Mouse (Mus musculus) heart, embryonic 16.5 days (tissue): Measurements from ENCODE around the gene Gm3248. TPM values are rescaled to one million over a fixed set of nuclear protein-coding genes. Genes with fewer than 3 reads are reported as not detected.

Experiments
- polyA plus RNA-seq: library from polyadenylated mRNA; unstranded; fragments of >200 nt; fragmentation: Nextera tagmentation; extraction: Ambion mirVana; gene quantifications from 2 replicates; pipeline ENCODE4 v1.2.1, GENCODE M21; 2015

Gene Gm3248
- polyA plus RNA-seq, 1 experiment from 2014 or later: 0.21 TPM

Other genes starting within 250 kb of the Gm3248 start
- gene Gm3373, start 220.2 kb downstream of the Gm3248 start, polyA plus RNA-seq: 0.07 TPM in 1 of 2 replicates, not detected in the other
- 0.27 and 0.64 TPM in 2 replicates for gene Gm3383, start 153.8 kb downstream of the Gm3248 start, polyA plus RNA-seq
- gene Gm3424, start 131.4 kb downstream of the Gm3248 start, polyA plus RNA-seq: not detected in 2 replicates
- 0.09 and 0.10 TPM in 2 replicates for gene Gm8237, start 81.4 kb downstream of the Gm3248 start, polyA plus RNA-seq
- not detected in 2 replicates for gene Gm3453, start 17.4 kb upstream of the Gm3248 start, polyA plus RNA-seq
- gene Gm6337, start 96.5 kb upstream of the Gm3248 start, polyA plus RNA-seq: not detected in 2 replicates
- gene Gm8206, start 132.2 kb upstream of the Gm3248 start, polyA plus RNA-seq: 0.43 and 0.60 TPM in 2 replicates
- gene Gm3468, start 146.9 kb upstream of the Gm3248 start, polyA plus RNA-seq: 2.0 and 2.7 TPM in 2 replicates
- not detected in 2 replicates for gene Gm3476, start 164.1 kb upstream of the Gm3248 start, polyA plus RNA-seq